Mouse (Mus musculus): Measurements from ENCODE around the gene Zfp341.

Zfp341 gene

GRCm38 (mm10) chr2:154670741-154671140 lies 57.6 kb downstream of the Zfp341 start:
- no peak for DNase-seq (ENCODE audit: extremely low read depth, low read depth)

- DNase-seq (ENCODE audit: extremely low read depth, low read depth): no peak
Observed at GRCm38 (mm10) chr2:154674008-154674407, 60.9 kb downstream of the Zfp341 start.

GRCm38 (mm10) chr2:154676653-154677609 lies 63.8 kb downstream of the Zfp341 start:
- DNase-seq (ENCODE audit: extremely low read depth, low read depth): peak; percentile 97

GRCm38 (mm10) chr2:154677651-154678139 lies 64.6 kb downstream of the Zfp341 start:
- DNase-seq (ENCODE audit: extremely low read depth, low read depth): peak; percentile 46

- no peak for DNase-seq (ENCODE audit: extremely low read depth, low read depth)
Observed at GRCm38 (mm10) chr2:154678995-154679394, 65.9 kb downstream of the Zfp341 start.

GRCm38 (mm10) chr2:154680337-154680736 lies 67.2 kb downstream of the Zfp341 start:
- DNase-seq (ENCODE audit: extremely low read depth, low read depth): no peak

GRCm38 (mm10) chr2:154680941-154681340 lies 67.8 kb downstream of the Zfp341 start:
- no peak for DNase-seq (ENCODE audit: extremely low read depth, low read depth)

GRCm38 (mm10) chr2:154682712-154683111 lies 69.6 kb downstream of the Zfp341 start:
- no peak for DNase-seq (ENCODE audit: extremely low read depth, low read depth)

GRCm38 (mm10) chr2:154684901-154685470 lies 71.9 kb downstream of the Zfp341 start:
- DNase-seq (ENCODE audit: extremely low read depth, low read depth): no peak

- DNase-seq (ENCODE audit: extremely low read depth, low read depth): no peak
Observed at GRCm38 (mm10) chr2:154685772-154686171, 72.7 kb downstream of the Zfp341 start.

GRCm38 (mm10) chr2:154686819-154687218 lies 73.7 kb downstream of the Zfp341 start:
- no peak for DNase-seq (ENCODE audit: extremely low read depth, low read depth)

- no peak for DNase-seq (ENCODE audit: extremely low read depth, low read depth)
Observed at GRCm38 (mm10) chr2:154689391-154689790, 76.3 kb downstream of the Zfp341 start.

GRCm38 (mm10) chr2:154690959-154691358 lies 77.9 kb downstream of the Zfp341 start:
- no peak for DNase-seq (ENCODE audit: extremely low read depth, low read depth)

GRCm38 (mm10) chr2:154693186-154693940 lies 80.3 kb downstream of the Zfp341 start:
- no peak for DNase-seq (ENCODE audit: extremely low read depth, low read depth)

GRCm38 (mm10) chr2:154693941-154694256 lies 80.8 kb downstream of the Zfp341 start:
- no peak for DNase-seq (ENCODE audit: extremely low read depth, low read depth)

- DNase-seq (ENCODE audit: extremely low read depth, low read depth): no peak
Observed at GRCm38 (mm10) chr2:154695690-154696089, 82.6 kb downstream of the Zfp341 start.

Data from MEL-GATA-1-ER (cell line).